Mouse (Mus musculus) retina, embryonic 14.5 days (tissue): ENCODE results near the gene Rnf182.

Source experiments
- DNase-seq: peaks from one replicate; pipeline ENCODE4 v3.0.0-alpha.2; 2015; ENCODE audit warnings: low spot score

Rnf182 gene

DNA sequence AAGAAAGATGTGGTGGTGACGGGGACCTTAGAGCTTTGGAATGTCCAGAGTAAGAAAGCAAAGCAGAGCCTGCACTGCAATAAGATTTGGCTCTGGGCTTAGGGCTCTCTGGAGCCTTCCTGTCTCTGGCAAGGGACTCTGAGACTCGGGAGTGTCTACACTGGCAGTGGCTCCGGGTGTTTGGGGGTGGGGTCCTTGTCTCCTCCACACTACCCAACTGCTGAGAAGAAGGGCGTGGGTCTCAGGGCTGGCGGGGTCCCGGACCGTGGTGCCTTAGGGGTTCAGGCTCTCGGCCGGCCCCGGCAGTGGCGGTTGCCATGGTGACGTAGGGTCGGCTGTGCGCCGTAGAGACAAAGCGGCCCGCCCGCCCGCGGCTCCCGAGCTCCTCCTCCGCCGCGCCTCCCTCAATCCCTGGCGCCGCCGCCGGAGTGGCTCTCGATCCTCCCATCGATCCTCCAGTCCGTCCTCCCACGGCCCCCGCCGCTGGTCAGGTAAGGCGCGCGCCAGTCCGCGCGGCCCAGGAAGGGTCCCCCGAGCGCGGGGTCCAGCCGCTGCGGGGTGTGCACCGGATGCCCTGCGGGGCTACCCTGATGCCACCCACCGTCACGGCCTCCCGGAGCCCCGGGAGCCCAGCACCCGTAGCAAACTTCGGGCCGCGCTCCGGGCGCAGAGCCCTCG is at the start of gene Rnf182:
Gene Rnf182 (plus strand): TSS at position 134 of the 678 bp plus-strand sequence.
- DNase-seq: peak; percentile 92

- no peak for DNase-seq
Observed at GRCm38 (mm10) chr13:43566184-43566583, 49.3 kb upstream of the Rnf182 start.

DNA sequence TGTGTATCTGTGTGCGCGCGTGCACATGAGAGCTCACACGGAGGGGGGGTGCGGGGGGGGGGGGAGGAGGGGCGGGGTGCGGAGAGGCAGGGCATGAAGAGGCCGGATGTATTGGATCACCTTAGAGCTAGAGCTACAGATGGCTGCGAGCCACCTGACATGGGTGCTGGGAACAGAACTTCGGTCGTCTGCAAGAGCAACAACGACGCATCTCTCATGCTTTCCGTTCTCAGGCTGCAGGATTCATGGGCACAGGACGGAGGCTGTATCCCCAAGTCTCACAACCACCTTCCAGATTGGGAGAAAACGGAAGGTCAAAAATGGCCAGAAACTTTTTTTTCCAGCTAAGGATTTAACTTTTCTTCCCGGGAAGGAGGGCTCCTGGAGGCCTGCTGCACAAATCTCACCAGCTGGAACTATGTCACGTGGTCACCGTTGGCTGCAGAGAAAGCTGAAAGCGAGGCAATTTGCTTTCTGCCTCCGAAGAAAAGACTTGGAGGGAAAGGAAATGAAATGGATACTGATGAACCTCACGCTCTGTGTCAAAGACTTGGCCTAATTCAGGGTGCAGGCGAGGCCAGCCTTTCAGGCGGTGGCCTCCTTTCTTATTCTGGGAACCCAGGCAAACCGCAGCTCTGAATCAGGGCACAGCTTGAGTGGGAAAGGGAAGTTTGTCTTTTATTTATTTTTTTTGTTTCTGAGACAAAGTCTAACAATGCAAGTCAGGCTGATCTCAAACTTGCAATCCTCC is 48.2 kb upstream of the Rnf182 start:
- DNase-seq: no peak

DNA sequence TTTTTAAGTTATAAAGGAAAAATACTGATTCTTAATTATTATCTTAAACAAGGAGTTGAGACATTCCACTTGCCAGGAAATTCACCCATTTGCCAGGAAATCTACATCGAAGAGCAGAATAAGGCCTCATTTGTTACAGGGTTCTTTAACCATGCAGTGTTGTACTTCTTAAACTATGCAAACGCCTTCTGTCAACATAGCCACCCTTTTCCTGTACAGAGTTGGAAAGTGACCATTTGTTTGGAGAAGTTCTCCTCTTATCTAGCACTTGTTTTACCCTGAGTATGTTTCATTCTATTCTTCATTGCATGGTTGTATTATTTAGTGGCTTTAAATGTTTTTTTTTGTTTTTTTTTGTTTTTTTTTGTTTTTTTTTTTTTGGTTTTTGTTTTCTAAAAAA is 41.5 kb upstream of the Rnf182 start:
- DNase-seq: no peak

- no peak for DNase-seq
Observed at GRCm38 (mm10) chr13:43575431-43575830, 40.1 kb upstream of the Rnf182 start.

GRCm38 (mm10) chr13:43577254-43577653 is 38.3 kb upstream of the Rnf182 start:
- DNase-seq: no peak

GRCm38 (mm10) chr13:43577766-43578165 is 37.7 kb upstream of the Rnf182 start:
- no peak for DNase-seq

- peak; percentile 82 for DNase-seq
Observed at GRCm38 (mm10) chr13:43579740-43580139, 35.8 kb upstream of the Rnf182 start.

DNA sequence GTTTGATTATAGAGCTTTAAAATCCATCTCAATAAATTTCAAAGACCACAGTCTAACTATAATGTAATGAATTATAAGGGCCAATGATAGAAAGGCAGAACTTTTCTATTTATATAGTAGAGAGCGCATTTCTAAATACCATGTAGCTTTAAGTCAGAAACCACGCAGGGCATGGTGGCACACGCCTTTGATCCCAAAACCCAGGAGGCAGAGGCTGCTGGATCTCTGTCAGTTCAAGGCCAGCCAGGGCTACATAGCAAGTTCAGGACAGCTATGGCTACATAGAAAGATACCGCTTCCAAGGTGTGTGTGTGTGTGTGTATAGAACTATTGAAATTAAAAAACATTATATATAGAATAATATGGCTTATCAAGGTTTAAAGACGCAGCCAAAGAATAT is 34.8 kb upstream of the Rnf182 start:
- DNase-seq: no peak

GRCm38 (mm10) chr13:43582961-43583360 is 32.5 kb upstream of the Rnf182 start:
- DNase-seq: no peak

DNA sequence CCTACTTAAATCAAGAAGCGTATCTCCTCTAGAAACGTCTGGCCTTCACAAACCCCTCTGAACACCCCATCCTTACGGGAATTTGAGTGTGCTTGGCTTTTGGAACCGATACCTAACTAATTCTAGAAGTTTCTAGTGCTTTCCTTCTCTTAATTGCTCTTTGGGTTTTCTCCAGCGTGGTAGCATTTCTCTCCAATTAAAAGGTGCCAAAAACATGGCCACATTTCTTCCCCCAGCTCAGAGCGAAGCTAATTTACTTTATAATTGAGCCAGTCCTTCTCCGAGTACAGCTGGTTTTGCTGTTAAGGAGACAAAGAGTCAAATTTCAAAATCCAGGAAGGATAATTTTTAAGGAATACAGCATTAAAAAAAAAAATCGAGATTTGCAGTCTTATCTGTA is 32.0 kb upstream of the Rnf182 start:
- DNase-seq: no peak

GRCm38 (mm10) chr13:43585335-43585734 is 30.2 kb upstream of the Rnf182 start:
- DNase-seq: no peak

DNA sequence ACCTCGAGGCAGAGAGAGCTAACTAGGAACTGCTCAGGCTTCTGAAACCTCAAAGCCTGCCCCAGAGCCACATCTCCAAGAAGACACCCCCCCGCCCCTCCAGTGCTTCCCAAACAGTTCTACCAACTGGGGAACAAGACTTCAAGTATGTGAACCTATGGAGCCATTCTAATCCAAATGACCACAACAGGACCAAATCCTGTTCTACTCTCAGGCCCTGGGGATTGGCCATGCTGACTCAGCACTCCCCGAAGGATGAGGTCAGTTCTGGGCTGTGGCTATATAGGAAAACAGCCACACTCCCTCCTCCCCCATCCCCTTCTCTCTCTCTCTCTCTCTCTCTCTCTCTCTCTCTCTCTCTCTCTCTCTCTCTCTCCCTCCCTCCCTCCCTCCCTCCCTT is 28.5 kb upstream of the Rnf182 start:
- no peak for DNase-seq

- no peak for DNase-seq
Observed at GRCm38 (mm10) chr13:43587844-43588840, 27.4 kb upstream of the Rnf182 start.

GRCm38 (mm10) chr13:43591828-43592680 is 23.5 kb upstream of the Rnf182 start:
- DNase-seq: no peak

DNA sequence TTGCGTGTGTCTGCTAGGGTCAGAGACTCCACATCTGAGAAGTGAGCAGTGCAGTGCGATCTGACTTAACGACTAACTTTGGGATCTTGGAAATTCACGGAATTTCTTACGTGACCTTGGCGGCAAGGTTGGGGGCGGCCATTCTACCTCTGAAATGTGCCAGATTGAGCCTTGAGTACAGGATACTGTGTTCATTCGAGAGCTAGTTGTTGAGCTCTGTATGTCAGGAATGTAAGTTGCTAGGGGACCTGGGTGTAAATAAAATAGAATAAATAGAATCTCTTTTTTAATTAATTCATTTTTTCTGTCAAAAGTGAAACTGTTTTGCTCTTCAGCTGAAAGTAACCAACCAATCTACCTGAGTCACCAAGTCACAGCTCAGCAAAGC is 22.8 kb upstream of the Rnf182 start:
- DNase-seq: no peak

GRCm38 (mm10) chr13:43595896-43596295 is 19.6 kb upstream of the Rnf182 start:
- DNase-seq: peak; percentile 87

GRCm38 (mm10) chr13:43600967-43601366 is 14.5 kb upstream of the Rnf182 start:
- no peak for DNase-seq

- no peak for DNase-seq
Observed at GRCm38 (mm10) chr13:43602440-43602839, 13.1 kb upstream of the Rnf182 start.

DNA sequence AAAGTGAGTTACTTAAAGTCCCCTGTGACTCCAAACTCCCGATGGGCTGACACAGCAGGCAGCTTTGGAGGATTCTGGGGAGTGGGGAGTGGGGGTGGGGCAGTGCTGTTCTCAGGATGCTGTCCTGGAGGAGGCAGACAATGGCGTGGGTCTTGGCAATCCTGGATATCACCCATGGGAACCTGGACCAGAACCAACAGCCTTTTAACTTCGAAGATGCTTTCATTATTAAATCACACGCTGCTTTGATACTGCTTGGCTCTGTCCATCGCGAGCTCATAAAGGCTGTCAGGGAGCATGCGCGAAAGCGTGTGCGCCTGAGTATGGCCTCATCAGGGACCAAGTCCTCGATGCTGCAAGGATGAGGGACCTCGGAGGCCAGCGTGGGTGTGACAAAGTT is 12.5 kb upstream of the Rnf182 start:
- DNase-seq: no peak

GRCm38 (mm10) chr13:43608854-43609253 is 6.7 kb upstream of the Rnf182 start:
- no peak for DNase-seq
